Mouse (Mus musculus) common myeloid progenitor, adult 5-6 weeks (primary cell): ENCODE measurements around the gene Gpc6. TPM values are rescaled to one million over a fixed set of nuclear protein-coding genes. Genes with fewer than 3 reads are reported as not detected.
"Not testable (repeated sequence)": the region's sequence is repeated elsewhere in the genome, so short reads cannot be mapped to it uniquely, and the experiment has no call there.

ENCODE experiments used
- ATAC-seq: replicated peaks from 2 replicates; pipeline ENCODE4 v1.8.0; 2016; ENCODE audit warnings: low read depth, mild to moderate bottlenecking, moderate TSS enrichment, inconsistent platforms; ENCODE audit not compliant: poor library complexity, severe bottlenecking
- total RNA-seq: library from RNA; stranded (forward); fragments of 200-1000, 187-1606 nt; gene quantifications from 2 replicates; pipeline ENCODE4 v1.2.3, GENCODE M21; 2017

Gpc6 gene
- total RNA-seq, 1 experiment from 2014 or later: not detected

DNA sequence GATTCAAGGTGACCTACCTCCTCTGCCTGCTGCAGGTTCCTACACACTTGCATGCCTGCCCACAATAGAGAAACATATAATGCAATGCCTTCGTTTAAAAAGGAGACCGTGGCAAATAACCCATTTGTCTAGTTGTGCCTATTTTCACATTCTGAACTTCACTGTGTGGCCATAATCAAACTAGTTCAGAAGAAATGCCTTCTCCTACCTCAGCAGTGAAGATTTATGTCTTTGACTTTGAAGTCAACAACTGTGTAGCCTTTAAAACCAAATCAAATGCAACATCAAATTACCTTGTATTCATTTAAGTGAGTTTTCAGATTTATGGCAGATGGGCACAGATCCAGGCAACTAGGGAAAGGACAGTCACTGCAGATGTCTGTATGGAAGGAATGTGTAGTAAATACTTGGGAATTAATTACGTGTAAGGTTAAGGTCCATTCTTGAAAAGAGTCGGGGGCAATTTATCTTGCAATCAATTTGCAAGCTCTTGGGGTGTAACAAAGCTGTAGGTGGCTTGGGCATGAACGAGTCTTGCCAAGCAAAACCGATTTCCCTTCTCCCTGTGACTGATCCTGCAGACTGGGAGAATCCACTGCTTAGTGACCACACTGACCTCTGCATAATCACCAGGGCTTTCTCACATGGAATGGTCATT is 494.6 kb downstream of the Gpc6 start:
- no peak for ATAC-seq

DNA sequence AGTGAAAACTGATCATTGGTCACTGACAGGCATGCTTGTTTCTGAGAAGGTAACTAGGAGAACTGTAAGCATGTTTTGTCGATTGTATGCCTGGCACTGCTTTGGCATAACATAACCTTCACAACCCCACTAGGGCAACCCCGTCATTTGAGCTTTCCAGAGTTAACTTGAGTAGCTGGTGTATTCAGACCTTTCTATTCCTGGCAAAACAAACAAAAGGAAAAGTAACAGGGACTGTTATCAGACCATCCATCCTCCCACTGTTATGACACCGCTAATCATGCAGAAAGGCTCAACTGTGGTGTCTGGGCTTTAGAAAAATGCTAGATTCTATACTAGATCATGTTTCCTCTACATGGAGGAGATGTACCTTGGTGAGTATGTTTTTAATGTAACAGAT is 496.1 kb downstream of the Gpc6 start:
- no peak for ATAC-seq

DNA sequence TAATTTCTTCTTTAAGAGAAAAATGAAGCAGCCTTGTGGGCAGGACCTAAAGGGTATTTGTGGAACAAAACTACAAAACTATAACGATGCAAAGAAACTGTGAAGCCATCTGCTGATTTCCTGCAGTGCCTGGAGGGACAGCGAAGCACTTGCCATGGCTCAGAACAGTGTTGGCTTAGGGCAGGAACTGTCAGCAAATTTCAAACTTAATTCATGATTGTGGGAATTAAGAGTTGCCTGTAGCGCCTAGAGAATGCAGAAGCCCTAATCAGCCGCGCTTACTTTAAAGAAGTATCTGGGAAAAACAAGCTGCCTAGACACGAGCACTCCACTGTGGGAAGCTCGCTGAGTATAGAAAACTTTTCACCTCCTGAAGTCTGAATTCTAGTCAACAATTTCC is 501.0 kb downstream of the Gpc6 start:
- ATAC-seq: no peak

DNA sequence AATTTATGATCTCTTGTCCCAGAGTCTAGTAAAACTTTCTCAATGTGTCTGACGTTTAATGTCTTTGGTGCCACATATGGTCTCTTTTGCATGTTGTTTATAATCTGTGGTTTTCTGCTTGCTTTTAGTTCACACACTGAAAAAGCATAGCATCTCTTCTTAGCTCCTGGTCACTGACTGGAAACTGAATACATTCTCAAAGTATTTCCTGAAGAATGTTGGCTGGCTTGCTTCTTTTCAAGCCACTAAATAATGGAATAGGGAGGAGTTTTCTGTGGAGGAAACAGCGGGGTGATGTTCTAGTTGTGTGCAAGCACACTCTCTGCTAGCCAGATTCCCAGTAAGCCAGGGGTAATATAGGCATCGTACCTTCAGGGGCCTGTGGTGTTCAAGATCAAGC is 502.7 kb downstream of the Gpc6 start:
- ATAC-seq: no peak

DNA sequence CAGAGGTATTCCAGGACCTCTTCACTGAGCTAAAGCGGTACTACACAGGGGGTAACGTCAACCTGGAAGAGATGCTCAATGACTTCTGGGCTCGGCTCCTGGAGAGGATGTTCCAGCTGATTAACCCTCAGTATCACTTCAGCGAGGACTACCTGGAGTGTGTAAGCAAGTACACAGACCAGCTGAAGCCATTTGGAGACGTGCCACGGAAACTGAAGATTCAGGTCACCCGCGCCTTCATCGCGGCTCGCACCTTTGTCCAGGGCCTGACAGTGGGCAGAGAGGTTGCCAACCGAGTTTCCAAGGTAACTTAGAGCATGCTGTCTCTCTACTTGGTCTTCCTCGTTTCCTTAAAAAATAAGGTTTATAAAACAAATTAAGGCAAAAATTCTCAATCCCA is 510.6 kb downstream of the Gpc6 start:
- ATAC-seq: no peak

DNA sequence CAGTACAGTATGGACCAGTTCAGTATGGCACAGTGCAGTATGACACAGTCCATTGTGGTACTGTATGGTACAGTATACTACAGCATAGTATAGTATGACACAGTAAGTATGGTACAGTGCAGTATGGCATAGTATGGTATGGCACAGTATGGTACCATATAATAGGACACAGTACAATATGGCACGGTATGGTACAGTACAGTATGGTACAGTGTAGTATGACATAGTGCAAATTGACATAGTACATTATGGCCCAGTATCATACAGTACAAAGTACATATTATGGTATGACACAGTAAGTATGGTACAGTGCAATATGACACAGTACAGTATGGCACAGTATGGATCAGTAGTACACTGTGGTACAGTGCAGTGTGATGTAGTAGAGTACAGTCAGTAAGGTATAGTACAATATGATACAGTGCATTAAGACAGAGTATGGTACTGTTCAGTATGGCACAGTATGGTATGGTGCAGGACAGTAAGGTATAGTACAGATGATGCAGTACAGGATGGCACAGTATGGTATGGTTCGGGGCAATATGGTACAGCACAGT is 521.6 kb downstream of the Gpc6 start:
- not testable (repeated sequence) for ATAC-seq

DNA sequence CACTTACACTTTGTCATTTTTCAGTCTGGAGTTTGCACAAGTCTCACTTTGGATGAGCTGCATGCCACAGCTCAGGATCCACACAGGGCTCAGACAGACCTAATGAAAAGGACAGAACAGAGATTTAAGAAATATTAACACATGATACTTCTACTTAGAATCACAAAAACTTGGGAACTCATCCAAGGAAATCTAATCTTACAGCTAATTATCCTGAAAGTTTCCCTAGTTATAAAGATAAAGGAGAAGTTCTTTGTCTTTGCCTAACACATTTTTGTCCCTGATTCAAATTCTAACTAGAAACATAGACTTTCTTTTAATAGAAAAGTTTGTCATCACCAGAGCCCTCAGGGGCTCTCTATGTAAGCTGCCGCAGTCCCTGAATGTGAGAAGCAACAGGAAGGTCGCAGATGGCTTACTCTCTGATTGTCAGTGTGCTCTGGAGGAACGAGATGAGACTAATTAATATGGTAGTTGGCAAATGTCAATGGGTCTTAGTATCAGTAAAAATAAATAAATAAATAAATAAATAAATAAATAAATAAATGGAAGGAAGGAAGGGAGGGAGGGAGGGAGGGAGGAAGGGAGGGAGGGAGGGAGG is 526.4 kb downstream of the Gpc6 start:
- no peak for ATAC-seq

DNA sequence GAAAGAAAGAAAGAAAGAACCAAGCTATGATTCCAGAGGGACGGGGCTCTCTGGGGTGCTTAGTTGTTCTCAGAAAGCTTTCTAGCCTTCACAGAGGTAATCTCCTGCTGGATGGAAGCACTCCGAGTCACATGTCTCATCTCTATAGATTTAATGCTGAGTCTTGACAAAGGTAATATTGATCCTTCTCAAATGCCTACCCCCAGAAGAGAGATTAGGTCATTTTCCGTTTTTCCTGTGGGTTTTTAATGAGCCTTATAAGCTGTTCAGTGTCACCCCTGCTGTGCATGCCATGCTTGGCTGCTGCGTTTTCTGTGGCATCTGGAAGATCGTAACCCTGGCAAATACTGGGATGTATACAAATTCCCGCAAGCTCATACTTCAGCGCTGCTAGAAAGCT is 527.0 kb downstream of the Gpc6 start:
- no peak for ATAC-seq

DNA sequence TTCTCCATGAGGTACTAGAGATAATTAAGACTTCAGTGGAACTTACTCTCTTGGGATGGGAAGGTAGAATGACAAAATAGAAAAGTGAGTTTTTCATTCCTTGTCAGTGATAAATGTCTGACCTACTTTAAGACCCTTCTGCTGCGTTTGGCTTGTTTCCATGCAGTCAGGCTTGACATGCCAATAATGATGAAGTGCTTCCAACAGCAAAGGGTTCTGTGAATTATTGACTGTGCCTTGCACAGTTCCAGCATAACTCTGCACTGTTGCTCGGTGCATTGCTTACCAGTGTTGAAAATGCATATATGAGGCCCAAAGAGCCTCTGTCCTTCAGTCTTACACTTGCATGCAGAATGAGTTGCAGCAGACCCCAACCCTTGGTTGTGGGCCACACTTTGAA is 548.3 kb downstream of the Gpc6 start:
- ATAC-seq: no peak

DNA sequence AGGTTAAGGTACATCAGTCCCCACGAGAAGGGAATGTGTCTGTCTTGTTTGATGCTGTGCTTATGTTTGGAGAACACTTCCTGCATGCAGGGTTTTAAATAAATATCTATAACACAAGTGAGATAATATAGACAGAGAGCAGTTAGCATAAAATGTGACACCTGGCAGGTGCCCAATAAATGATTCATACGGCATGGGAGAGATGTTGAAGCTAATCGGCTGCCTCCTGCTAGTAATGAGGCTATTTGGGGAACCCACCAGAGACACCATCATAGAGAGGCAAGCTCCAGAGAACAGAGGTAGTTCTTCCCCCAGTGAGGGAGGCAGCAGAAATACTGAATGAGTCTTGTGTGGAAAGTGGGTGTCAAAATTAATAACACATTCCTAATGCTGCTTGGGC is 553.8 kb downstream of the Gpc6 start:
- no peak for ATAC-seq

DNA sequence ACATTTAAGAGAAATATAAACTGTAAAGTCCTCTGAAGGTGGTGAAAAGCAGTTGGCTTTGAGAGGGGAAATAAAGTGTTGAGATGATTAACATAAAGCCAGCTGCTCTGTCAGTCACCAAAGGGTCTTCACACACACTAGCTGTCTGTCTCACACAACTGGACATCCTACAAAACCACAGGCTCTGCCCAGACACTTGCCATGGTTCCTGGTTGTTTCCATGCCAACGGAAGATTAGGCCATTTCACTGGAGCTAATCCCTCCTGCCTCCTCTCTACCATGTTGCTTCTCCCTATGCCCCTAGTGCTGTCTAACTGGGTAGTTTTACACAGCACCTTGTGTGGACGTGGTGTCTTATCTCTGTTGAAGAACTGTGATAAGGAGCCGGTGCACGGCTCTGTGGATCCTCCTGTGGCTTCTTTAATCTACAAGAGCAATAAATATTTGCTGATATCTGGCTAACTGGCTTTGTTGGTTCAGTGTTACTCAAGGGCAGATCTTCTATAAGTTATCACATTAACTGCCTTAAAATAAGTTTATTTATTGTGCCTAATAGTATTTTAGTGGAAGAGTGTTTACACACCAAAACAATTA is 562.1 kb downstream of the Gpc6 start:
- ATAC-seq: no peak

DNA sequence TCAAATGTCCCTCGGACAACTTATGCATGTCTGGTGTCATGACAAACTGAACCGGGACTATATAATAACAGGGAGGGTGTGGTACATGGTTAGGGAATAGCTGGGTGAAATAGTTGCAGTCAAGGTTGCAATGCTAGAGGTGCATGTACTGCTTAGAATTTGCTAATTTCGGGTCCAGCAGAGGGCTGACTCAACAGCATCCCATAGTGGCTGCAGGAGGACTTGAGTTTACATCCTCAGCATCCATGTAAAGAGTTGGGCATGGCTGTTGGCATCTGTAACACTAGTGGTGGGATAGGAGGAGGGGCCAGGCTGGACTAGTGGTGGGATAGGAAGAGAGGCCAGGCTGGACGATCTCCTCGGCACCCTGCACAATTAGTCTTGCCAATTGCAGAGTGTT is 565.4 kb downstream of the Gpc6 start:
- no peak for ATAC-seq

DNA sequence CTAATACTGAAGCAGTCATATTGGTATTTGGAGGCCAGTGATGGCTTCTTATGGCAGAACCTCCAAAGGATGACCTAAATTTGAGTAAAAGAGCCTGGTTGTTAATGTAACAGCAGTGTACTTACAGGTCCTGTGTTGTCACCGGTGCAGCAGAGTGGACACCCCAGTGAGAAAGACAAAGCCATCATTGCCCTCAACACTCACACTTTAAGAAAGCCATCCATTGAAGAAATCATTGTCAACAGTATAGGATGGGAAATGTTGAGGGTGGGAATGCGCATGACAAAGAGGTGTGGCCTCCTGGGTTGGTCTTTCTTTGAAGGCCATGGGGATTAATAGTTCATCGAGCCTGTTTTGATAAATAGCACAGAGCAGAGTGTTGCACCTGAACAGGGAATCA is 570.0 kb downstream of the Gpc6 start:
- ATAC-seq: no peak

DNA sequence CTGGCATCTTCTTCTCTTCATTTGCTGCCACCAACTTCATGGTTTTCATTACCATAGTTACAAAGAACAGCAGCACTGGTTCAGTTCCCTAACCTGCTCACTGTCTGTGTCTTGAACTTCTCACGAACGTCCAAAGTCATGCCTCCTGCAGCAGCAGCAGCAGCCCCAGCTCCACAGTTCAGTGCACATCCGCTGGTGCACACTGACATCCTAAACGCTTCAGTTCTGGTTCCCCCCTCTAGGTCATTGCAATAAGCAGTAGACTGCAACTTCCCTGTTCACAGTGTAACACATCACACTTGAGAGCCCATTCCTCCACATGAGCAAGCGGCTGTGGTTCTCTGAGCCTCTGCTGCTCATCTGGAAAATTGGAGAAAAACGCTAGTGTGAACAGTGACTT is 573.7 kb downstream of the Gpc6 start:
- ATAC-seq: no peak

DNA sequence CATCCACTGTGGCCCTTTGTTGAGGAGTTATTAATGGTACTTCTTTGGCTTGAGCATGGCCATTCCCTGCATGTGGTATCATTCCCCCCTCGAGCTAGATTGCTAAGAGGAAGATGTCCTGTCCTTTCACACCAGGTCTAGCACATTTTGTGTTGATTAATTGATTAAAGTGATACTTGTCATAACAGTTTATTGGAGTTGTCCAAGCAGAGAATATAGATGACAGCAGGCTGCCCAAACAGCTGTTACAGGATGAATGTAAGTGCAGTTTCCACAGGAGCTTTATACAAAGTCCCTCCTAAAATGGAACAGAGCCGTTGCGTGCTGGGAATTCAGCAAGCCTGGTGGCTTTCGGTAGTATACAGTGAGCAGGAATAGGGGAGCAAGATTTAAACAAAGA is 574.2 kb downstream of the Gpc6 start:
- no peak for ATAC-seq

DNA sequence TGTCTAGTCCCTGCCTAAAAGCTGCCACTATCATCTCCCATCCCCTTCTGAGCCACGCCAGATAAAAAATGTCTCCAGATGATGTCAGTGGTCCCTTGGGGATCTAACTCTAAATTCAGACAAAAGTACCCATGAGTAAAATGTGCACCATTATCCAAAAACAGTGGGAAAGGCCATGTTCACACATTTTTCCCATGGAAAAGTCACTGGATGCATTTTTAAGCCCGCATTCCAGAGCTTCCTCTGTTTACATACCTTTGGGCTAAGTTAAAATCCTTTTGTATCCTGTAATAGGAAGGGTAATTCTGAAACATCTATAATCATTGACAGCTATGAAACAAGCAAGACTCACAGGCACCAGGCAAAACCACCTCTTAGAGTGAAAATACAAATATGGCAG is 589.7 kb downstream of the Gpc6 start:
- ATAC-seq: no peak

DNA sequence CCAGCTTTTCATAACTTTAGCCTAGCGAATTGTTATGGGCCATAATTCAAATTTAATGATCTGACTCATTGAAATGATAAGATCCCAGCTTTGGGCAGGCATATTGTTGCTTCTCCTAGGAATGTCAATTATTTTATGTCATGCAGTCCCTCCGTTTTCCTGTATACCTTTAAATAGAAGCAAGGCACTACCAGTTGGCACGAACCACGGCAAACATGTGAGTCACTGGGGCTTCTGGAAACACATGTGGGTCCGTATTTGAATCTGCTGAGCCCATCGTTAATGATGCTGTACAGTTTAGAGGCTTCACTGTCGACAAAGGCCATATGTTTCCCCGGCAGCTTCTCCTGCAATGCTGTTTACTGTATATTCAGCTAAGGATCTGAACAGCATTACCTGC is 594.5 kb downstream of the Gpc6 start:
- no peak for ATAC-seq

DNA sequence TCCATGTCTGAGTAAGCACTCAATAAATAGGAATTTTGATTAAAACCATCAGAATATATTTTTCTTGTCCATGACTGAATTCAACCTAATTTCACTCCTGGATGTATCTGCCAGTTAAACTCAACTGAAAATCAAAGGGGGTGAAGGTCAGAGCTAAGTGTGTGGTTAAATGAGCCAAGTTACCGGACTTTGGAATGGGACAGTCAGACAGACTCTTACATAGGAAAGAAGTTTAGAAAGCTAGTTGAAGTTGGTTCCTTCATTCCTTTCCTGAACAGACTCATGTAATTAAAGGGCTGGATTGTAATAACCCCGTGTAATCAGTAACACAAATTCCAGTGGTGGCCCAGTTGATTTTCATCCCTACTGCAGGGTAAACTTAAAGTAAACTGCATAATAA is 595.6 kb downstream of the Gpc6 start:
- ATAC-seq: no peak

DNA sequence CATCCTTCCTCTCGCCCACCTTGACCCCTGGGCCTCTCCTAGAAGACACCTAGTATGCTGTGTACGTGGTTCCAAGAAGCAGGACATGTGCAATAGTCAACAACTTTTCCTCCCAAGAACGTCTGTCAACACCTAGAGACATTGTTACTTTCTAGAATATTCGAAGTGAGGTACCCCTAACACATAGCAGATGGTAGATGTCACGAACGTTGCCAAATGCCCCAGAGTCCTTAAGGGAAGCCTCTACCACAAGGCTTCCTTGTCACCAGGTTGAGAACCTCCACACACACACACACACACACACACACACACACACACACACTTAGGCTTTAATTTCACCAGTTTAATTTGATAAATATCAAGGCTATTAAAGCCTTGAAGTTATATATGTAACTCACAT is 600.0 kb downstream of the Gpc6 start:
- ATAC-seq: no peak

DNA sequence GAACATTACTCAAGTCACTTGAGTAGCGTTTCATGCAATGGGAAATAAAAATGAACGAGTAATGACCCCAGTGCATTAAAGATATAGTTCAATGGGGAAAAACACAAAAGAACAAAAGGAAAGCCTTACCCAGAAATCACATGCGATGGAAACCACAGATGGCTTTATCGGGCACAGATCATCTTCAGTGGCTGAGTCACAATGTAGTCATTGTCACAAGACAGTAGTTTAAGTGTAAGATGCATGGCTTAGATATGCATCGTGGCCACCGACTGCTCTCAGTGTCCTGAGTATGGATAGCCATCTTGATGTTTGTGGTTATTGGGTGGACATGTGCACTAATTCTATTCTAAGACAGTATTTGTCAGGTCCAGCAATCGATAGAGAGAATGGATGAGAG is 601.9 kb downstream of the Gpc6 start:
- ATAC-seq: no peak

DNA sequence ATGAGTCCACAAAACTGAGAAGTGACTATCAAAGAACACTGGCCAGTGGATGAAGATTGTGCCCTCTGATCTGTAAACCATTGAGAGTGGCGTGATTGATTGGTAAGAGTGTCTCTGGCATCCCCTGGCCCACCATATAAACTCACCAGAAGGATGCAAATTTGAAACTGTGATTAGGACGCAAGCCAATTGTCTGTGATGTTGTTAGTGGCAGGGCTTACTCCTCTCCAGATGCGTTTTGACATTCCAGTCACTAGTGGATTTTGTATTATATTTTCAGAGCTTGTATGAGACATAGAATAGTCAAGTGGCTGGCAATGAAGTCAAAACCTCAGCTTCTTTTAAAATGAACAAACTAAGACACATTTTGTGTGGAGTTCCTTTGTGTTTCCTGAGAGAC is 604.3 kb downstream of the Gpc6 start:
- no peak for ATAC-seq

DNA sequence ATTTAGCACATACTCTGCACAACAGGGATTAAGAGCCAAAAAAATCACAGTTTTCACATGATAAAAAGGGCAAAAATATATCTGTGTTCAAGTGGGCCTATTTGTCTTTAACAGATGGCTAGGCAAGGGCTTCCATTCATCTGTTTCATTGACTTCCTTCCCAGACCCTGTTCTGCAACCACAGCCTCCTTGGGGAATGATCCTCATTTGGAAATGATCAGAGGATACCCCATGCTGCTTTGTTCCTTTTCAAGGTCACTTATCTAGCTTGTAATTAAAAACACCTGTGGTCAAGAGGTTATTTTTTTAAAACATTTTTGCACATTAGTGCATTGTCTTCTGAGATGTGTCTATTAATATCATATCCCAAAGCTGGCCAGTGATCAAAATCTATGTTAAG is 627.7 kb downstream of the Gpc6 start:
- no peak for ATAC-seq
